Mouse (Mus musculus) large intestine, adult 2 months (tissue): ENCODE measurements around the gene Grik3. TPM values are rescaled to one million over a fixed set of nuclear protein-coding genes. Genes with fewer than 3 reads are reported as not detected.
"Not testable (repeated sequence)": the region's sequence is repeated elsewhere in the genome, so short reads cannot be mapped to it uniquely, and the experiment has no call there.

Experiments
- DNase-seq: peaks from one replicate; pipeline ENCODE4 v3.0.0-alpha.2; 2012; ENCODE audit warnings: low read depth, low spot score
- WGBS: fragments of 180-500 bp; shearing (Covaris S2); methylation state at CpG from one replicate; pipeline ENCODE4 v1.1.7; 2018; 5-methylcytosine and 5-hydroxymethylcytosine counted together
- polyA plus RNA-seq: library from polyadenylated mRNA; depleted of rRNA; stranded (reverse); fragments of >200 nt; gene quantifications from 2 replicates; pipeline ENCODE4 v1.2.3, GENCODE M21; 2012

Grik3 gene
- polyA plus RNA-seq, 1 experiment: 0.17 TPM

DNA sequence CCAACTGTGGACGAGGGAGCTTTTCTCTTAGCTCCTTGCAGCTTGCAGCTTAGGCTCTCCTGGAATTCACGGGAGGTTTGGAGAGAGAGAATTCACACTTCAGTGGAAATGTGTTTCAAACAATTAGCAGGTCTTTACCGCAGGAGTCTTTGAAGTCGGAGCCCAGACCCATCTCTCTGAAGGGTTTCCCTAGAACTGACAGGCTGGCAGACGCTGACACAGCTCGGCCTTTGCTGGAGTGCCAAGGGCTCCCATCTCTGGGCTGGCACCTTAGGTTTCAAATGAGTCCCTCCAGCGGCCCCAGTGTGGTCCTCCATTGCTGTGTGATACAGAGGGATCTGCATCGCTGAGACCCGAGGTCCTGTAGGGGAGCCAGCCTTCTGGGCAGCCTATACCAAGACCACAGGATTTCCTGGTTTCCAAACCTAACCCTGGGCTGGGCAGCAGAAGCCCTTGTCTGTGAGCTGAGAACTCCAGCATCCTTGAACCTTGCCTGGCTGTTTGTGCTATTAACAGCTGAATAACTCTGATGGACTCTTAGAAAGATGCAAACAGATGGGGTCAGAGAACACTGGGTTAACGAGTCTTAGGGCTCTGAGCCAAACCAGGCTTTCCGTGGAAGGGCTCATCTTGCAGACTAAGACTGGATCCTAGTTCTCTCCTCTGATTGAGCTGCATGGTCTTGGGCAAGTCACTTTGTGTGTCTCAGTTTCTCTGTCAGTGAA lies 83.6 kb downstream of the Grik3 start:
- DNase-seq: no peak
- WGBS: 7% methylated on average over 11 of the region's 11 CpGs

GRCm38 (mm10) chr4:125580336-125580735 lies 89.8 kb downstream of the Grik3 start:
- DNase-seq: no peak
- 46% methylated on average over 5 of the region's 5 CpGs for WGBS

DNA sequence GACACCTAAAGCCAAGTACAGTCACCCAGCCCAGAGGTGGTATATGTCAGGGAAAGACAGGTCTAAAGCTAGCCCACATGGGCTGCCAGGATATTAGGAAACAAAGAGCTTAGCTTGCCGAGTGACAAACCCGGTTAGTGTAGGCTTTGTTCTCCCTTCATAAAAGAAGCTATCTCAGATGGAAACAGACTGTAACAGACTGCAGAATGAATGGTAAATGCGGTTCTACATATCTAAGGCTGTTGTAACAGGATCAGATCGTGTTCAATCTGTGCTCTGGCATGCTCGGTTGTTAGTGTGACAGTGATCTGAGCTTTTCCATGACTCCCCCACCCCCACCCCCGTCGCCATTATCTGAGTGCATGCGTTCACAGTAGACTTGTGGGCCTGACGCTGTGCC lies 92.8 kb downstream of the Grik3 start:
- WGBS: 79% methylated on average over 9 of the region's 9 CpGs
- no peak for DNase-seq

- 51% methylated on average over 4 of the region's 4 CpGs for WGBS
- DNase-seq: no peak
Measured at GRCm38 (mm10) chr4:125583935-125584334, 93.4 kb downstream of the Grik3 start.

- WGBS: 75% methylated on average over 3 of the region's 3 CpGs
- DNase-seq: no peak
Measured at GRCm38 (mm10) chr4:125584676-125585075, 94.2 kb downstream of the Grik3 start.

GRCm38 (mm10) chr4:125587577-125587976 lies 97.1 kb downstream of the Grik3 start:
- DNase-seq: no peak
- 22% methylated on average over 12 of the region's 12 CpGs for WGBS

- no peak for DNase-seq
- 5% methylated on average over 14 of the region's 14 CpGs for WGBS
Measured at GRCm38 (mm10) chr4:125590241-125590919, 99.9 kb downstream of the Grik3 start.

DNA sequence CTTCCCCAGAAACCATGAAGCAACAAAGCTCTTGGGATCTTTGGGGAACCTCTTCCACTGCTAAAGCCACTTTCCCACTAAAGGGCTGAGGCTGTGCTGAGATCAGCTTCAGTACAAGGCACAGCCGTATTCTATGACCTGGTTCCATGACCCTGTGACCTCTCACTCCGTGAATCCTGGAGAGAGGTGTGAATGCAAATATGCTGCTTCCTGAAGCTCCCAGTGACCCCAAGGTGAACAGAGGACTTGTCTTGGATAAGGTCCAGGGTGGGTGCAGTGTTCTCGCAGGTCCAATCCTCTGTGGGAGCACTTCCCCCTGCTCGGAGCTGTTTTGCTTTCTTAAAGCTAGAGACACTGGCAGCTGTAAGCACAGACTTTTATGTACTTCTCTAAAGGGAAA lies 102.2 kb downstream of the Grik3 start:
- DNase-seq: no peak
- 14% methylated on average over 4 of the region's 4 CpGs for WGBS

DNA sequence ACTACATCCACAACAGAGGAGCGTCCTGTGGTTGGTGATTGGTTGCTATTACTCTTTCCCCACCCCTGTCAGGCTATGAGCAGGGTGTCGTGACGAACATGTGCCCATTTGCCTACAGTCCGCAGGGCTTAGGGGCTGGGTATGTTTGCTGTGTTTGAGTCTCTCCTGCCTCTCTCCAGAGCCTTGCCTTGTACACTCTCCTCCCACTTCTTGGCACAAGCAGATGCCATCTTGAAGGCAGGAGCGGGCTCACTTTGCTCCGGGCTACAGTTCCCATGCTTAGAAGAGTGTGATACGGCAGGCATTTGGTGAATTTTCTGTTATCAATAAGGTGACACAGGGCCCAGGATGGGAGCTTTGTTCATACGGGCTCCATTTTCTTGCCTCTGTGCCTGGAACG lies 104.5 kb downstream of the Grik3 start:
- no peak for DNase-seq
- WGBS: 82% methylated on average over 9 of the region's 9 CpGs

- no peak for DNase-seq
- WGBS: 35% methylated on average over 10 of the region's 10 CpGs
Measured at GRCm38 (mm10) chr4:125598677-125599076, 108.2 kb downstream of the Grik3 start.

DNA sequence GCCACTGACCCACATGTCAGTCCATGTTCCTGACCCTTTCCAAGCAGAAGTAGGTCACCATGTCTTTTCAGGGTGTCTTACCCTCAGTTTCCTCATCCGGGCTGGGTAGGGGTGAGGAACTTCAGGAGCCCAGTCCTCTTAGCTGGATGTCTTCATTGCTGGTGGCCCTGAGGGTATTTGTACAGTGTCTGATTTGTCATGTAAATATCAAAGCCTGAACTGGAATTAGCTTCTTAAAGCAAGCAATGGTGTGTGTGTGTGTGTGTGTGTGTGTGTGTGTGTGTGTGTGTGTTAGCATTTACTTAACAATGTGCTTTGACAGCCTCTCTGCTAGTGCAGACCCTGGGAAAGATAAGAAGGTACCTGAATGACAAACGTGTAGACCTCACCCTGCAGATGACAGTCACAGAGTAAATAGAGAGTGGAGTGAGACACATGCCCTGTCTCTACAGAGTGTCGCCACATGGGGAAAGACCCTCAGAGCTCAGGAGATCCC lies 109.1 kb downstream of the Grik3 start:
- WGBS: 45% methylated on average over 3 of the region's 3 CpGs

GRCm38 (mm10) chr4:125600642-125601041 lies 110.1 kb downstream of the Grik3 start:
- DNase-seq: no peak
- 72% methylated on average over 8 of the region's 8 CpGs for WGBS

More for the DNA sequence above, 109.1 kb downstream of the Grik3 start:
- DNase-seq: no peak

DNA sequence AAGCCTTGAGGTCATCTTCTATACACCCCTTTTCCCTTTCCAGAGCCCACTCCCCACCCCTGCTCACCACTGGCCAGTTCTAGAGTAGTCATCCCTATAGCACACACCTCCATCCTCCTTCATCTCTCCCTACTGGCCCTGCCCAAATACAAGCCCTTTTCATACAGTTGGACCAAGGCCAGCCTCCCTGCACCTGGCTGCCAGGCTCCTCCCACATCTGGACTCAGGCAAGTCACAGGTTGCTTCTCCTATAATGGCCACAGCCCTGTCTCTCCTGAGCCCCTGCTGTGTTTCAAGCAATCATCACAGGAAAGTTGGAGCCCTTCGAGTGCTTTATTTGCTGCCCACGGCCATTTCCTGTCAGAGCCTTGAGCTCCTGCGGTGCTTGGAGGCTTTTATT lies 110.8 kb downstream of the Grik3 start:
- no peak for DNase-seq
- 12% methylated on average over 3 of the region's 3 CpGs for WGBS

DNA sequence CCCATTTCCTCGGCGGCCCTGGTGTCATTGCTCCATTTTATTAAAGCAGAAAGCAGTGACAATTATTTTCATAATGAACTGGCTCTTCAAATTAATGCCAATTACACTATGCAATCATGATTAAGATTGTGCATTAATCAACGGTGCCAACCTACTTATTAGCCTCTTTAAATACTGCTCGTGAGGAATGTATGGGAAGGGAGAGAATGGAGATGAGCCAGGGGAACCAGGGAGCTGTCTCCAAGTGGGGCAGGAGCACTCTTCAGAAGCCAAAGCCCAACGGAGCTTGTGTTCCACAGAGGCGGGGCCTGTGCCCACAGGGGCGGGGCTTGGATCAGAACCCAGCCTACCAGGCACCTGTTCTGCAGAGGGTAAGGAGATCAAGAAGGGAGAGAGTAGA lies 114.0 kb downstream of the Grik3 start:
- WGBS: 63% methylated on average over 7 of the region's 7 CpGs
- no peak for DNase-seq

DNA sequence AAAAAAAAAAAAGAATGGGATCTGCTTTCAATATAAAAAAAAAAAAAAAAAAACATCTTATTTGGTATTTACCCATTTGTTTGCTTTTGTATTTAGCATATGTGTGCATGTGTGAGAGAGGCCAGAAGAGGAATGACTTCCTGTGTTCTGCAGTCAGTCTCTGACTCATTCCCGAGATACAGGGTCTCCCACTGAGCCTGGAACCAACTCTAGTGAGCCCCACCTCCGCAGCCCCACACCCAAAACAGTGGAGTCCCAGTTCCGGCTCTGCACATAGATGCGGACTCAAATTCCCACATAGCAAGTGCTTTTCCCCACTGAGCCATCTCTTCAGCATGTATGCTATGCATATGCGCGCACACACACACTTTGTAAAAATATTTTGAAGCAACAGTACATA lies 115.6 kb downstream of the Grik3 start:
- no peak for DNase-seq
- 78% methylated on average over 6 of the region's 6 CpGs for WGBS

DNA sequence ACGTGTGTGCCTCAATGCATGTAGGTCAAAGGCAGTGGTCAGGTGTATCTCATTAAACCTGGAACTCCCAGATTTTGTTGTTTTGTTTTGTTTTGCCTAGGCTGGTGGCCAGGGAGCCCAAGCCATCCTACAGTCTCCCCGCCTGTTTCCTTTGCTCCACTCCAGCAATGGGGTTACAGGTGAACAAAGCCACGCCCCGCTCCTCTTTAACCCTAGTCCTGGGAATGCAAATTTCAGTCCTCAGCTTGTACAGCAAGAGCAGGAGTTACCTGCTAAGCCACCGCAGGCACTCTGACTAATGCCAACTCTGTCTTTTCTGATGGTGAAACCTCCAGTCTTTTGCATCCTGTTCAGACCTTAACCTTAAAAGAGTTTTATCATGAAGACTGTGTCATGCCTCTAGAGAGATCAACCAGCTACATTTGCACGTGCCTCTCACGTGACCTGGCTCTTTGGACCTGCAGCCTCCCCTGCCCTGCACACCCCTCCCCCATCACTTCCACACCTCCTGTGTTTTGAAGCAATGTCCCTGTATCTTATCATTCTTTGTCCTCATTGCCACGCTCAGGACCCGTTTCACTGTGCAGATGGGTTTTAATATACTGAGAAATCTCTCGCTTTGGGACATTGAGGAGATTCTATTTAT lies 117.0 kb downstream of the Grik3 start:
- no peak for DNase-seq
- 52% methylated on average over 10 of the region's 10 CpGs for WGBS

GRCm38 (mm10) chr4:125608896-125609295 lies 118.4 kb downstream of the Grik3 start:
- WGBS: 58% methylated on average over 3 of the region's 4 CpGs

GRCm38 (mm10) chr4:125609320-125610306 lies 119.1 kb downstream of the Grik3 start:
- WGBS: 59% methylated on average over 21 of the region's 21 CpGs
- DNase-seq: no peak

More at GRCm38 (mm10) chr4:125608896-125609295, 118.4 kb downstream of the Grik3 start:
- not testable (repeated sequence) for DNase-seq

- DNase-seq: no peak
- 79% methylated on average over 14 of the region's 14 CpGs for WGBS
Measured at GRCm38 (mm10) chr4:125617851-125618250, 127.4 kb downstream of the Grik3 start.
